Comparison of ENCODE assay signal across 21 mouse cellular contexts in the genomic region with DNA sequence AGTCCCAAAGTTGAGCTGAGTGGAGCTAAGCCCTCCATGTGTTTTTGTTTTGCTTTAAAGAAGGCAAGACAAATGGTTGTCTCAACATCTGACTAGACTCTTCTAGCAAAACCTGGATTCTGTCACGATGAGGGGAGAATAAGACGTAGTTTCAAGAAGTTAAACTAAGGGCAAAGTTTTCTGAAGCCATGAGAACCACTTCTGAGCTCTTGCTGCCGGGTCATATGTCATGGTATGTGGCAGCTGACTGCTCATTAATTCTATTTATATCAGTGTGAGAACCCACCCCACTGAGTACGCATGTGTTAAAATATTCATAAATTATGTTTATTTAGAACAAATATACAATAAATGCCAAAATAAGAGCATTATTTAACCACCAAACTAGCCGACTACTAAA. TPM values are rescaled to one million over a fixed set of nuclear protein-coding genes. Genes with fewer than 3 reads are reported as not detected.
DNase-seq lines count a peak whose midpoint lies in the region; ATAC-seq and TF ChIP-seq lines count a peak whose summit lies in the region.
"Had no signal": no experiment of that assay in that cellular context is flagged by ENCODE, and none has a peak within 500 bp of the region (broad histone marks: within the 10 kb centered on the region; RNA-seq: fewer than 3 reads in every experiment).

No protein-coding gene starts in this region.

- no peaks in the 10 kb centered on the region for H3K27me3 ChIP-seq in hindbrain, embryonic 10.5 days (ENCODE audit: insufficient read depth, poor library complexity, severe bottlenecking)
- H3K27me3 ChIP-seq in hindbrain, embryonic 16.5 days (replicated peaks; ENCODE audit: control insufficient read depth, insufficient read depth, low read length) = no peaks in the 10 kb centered on the region
- H3K27me3 ChIP-seq in kidney, postnatal 0 days (ENCODE audit: insufficient read depth, low read length) = no peaks in the 10 kb centered on the region
- H3K27me3 ChIP-seq in neural tube, embryonic 11.5 days (ENCODE audit: control insufficient read depth, insufficient read depth, low read length) = no peaks in the 10 kb centered on the region
- H3K27me3 ChIP-seq: embryonic facial prominence, embryonic 13.5 days; forebrain, embryonic 13.5 days; hindbrain, embryonic 13.5 days; liver, embryonic 13.5 days; neural tube, embryonic 15.5 days had no signal

- 52% methylated on average over 5 of the region's 5 CpGs for WGBS in hindbrain, embryonic 10.5 days
- 41% methylated on average over 5 of the region's 5 CpGs for WGBS in hindbrain, embryonic 16.5 days
- 34% methylated on average over 5 of the region's 5 CpGs for WGBS in kidney, postnatal 0 days
- 31% methylated on average over 5 of the region's 5 CpGs for WGBS in neural tube, embryonic 11.5 days

- no peak overlapping the region for H3K4me3 ChIP-seq in hindbrain, embryonic 10.5 days
- H3K4me3 ChIP-seq in hindbrain, embryonic 16.5 days (ENCODE audit: low read length) = no peak overlapping the region
- H3K4me3 ChIP-seq in kidney, postnatal 0 days (replicated peaks; ENCODE audit: low read depth, low read length) = no peak overlapping the region
- no peak overlapping the region for H3K4me3 ChIP-seq in neural tube, embryonic 11.5 days (ENCODE audit: low read depth, low read length)
- H3K4me3 ChIP-seq: forebrain, embryonic 13.5 days; liver, embryonic 13.5 days; myocyte had no signal

- H3K9ac ChIP-seq in hindbrain, embryonic 16.5 days (ENCODE audit: low read depth, low read length) = no peak overlapping the region
- H3K9ac ChIP-seq in kidney, postnatal 0 days (ENCODE audit: low read depth, low read length) = no peak overlapping the region
- no peak overlapping the region for H3K9ac ChIP-seq in neural tube, embryonic 11.5 days (ENCODE audit: low read length)
- H3K9ac ChIP-seq: embryonic facial prominence, embryonic 13.5 days; forebrain, embryonic 13.5 days; hindbrain, embryonic 13.5 days; limb, embryonic 13.5 days; liver, embryonic 13.5 days; neural tube, embryonic 15.5 days had no signal

- no peak for ATAC-seq in hindbrain, embryonic 16.5 days
- no peak for ATAC-seq in kidney, postnatal 0 days (replicated peaks; ENCODE audit: low FRiP score, low read depth)
- ATAC-seq in neural tube, embryonic 11.5 days (ENCODE audit: insufficient read depth, low FRiP score, low TSS enrichment) = no peak
- ATAC-seq: CD4-positive, CD25-positive, alpha-beta regulatory T cell, adult 4 months had no signal

- H3K4me1 ChIP-seq in hindbrain, embryonic 10.5 days (replicated peaks) = peaks cover 27% of the 10 kb centered on the region
- peaks cover 8% of the 10 kb centered on the region for H3K4me1 ChIP-seq in hindbrain, embryonic 16.5 days (ENCODE audit: control insufficient read depth, insufficient read depth, low read depth, low read length)
- no peaks in the 10 kb centered on the region for H3K4me1 ChIP-seq in kidney, postnatal 0 days (replicated peaks; ENCODE audit: insufficient read depth, low read length)
- H3K4me1 ChIP-seq in neural tube, embryonic 11.5 days (ENCODE audit: control insufficient read depth, insufficient read depth, low read length) = peaks cover 13% of the 10 kb centered on the region
- H3K4me1 ChIP-seq: liver, embryonic 13.5 days had no signal

- DNase-seq in hindbrain, embryonic 10.5 days (ENCODE audit: low spot score) = no peak
- DNase-seq in kidney, postnatal 0 days (ENCODE audit: low spot score) = peak; percentile 68
- no peak for DNase-seq in kidney, adult 8-10 months
- peak; percentile 17 for DNase-seq in neural tube, embryonic 11.5 days (ENCODE audit: low spot score)
- DNase-seq in neural tube, embryonic 10.5 days (ENCODE audit: extremely low spot score, low spot score) = no peak
- no peak for DNase-seq in layer of hippocampus, adult 18-20 months (ENCODE audit: low spot score in 2 of 2)
- DNase-seq: adrenal gland, postnatal 14 days; cerebellum, adult 8-10 months; liver, embryonic 13.5 days; lung, adult 2 months; right cerebral cortex, adult 18-20 months had no signal

- H3K9me3 ChIP-seq in hindbrain, embryonic 10.5 days = no peaks in the 10 kb centered on the region
- no peaks in the 10 kb centered on the region for H3K9me3 ChIP-seq in hindbrain, embryonic 16.5 days (ENCODE audit: control insufficient read depth, low read length)
- no peaks in the 10 kb centered on the region for H3K9me3 ChIP-seq in kidney, postnatal 0 days (replicated peaks; ENCODE audit: low read length)
- H3K9me3 ChIP-seq in neural tube, embryonic 11.5 days (ENCODE audit: control insufficient read depth, low read length) = no peaks in the 10 kb centered on the region
- H3K9me3 ChIP-seq: embryonic facial prominence, embryonic 13.5 days; forebrain, embryonic 13.5 days; hindbrain, embryonic 13.5 days; limb, embryonic 13.5 days; liver, embryonic 13.5 days; midbrain, embryonic 10.5 days; neural tube, embryonic 15.5 days had no signal

- H3K36me3 ChIP-seq in hindbrain, embryonic 10.5 days = no peaks in the 10 kb centered on the region
- H3K36me3 ChIP-seq in hindbrain, embryonic 16.5 days (ENCODE audit: control insufficient read depth, insufficient read depth, low read length) = no peaks in the 10 kb centered on the region
- H3K36me3 ChIP-seq in kidney, postnatal 0 days (ENCODE audit: insufficient read depth, low read length) = no peaks in the 10 kb centered on the region
- H3K36me3 ChIP-seq in neural tube, embryonic 11.5 days (ENCODE audit: control insufficient read depth, insufficient read depth, low read length) = no peaks in the 10 kb centered on the region
- H3K36me3 ChIP-seq: embryonic facial prominence, embryonic 13.5 days; hindbrain, embryonic 13.5 days; limb, embryonic 13.5 days; liver, embryonic 13.5 days; midbrain, embryonic 10.5 days; neural tube, embryonic 15.5 days had no signal

- TF ChIP-seq CTCF in kidney, postnatal 0 days (IDR thresholded peaks at IDR 0.05; ENCODE audit: low read depth) = no peak

- H3K4me2 ChIP-seq in hindbrain, embryonic 16.5 days (ENCODE audit: low read length) = no peak overlapping the region
- H3K4me2 ChIP-seq in kidney, postnatal 0 days (ENCODE audit: low read length) = no peak overlapping the region
- no peak overlapping the region for H3K4me2 ChIP-seq in neural tube, embryonic 11.5 days (ENCODE audit: low read depth)
- H3K4me2 ChIP-seq: liver, embryonic 13.5 days had no signal

- H3K27ac ChIP-seq in hindbrain, embryonic 10.5 days = 0 out of 2 replicates have a peak overlapping the region, but pooled peaks have one; percentile 64
- no peak overlapping the region for H3K27ac ChIP-seq in hindbrain, embryonic 16.5 days (ENCODE audit: low read depth, low read length)
- peak overlapping the region; percentile 40; the same call in 1 of the 2 replicates for H3K27ac ChIP-seq in kidney, postnatal 0 days
- no peak overlapping the region for H3K27ac ChIP-seq in neural tube, embryonic 11.5 days (ENCODE audit: low read depth, low read length)
- H3K27ac ChIP-seq: embryonic facial prominence, embryonic 13.5 days; forebrain, embryonic 13.5 days; limb, embryonic 13.5 days; liver, embryonic 13.5 days; macrophage; midbrain, embryonic 10.5 days had no signal

RNA-seq across cellular contexts. Expression of a gene that starts 58.4 kb away (rescaled TPM):
- polyA plus RNA-seq in hindbrain, embryonic 10.5 days (2016; fragmentation: Nextera tagmentation; extraction: Ambion mirVana) = 11.8 and 14.3 TPM in 2 replicates
- polyA plus RNA-seq in hindbrain, embryonic 16.5 days (2015; fragmentation: Nextera tagmentation; extraction: Ambion mirVana) = 6.6 and 8.2 TPM in 2 replicates
- polyA plus RNA-seq in kidney, postnatal 0 days (2015; fragmentation: Nextera tagmentation; extraction: Ambion mirVana) = 9.3 and 9.5 TPM in 2 replicates
- 19.2 and 20.4 TPM in 2 replicates for polyA plus RNA-seq in neural tube, embryonic 11.5 days (2014; fragmentation: Nextera tagmentation; extraction: Ambion mirVana)
- total RNA-seq in layer of hippocampus, adult 18-20 months (2021) = 1 to 10 TPM; 7.0 to 7.8 TPM

Comparison
In these comparisons a context has a peak if more than half of its experiments do, and no peak if none do; other contexts are left out.
1. DNase-seq: peak in kidney, postnatal 0 days (single experiment) and neural tube, embryonic 11.5 days (single experiment); none in hindbrain, embryonic 10.5 days (single experiment), kidney, adult 8-10 months (0 of 2), neural tube, embryonic 10.5 days (single experiment) and layer of hippocampus, adult 18-20 months (0 of 2).
2. H3K27ac ChIP-seq: peak in hindbrain, embryonic 10.5 days (single experiment) and kidney, postnatal 0 days (single experiment); none in hindbrain, embryonic 16.5 days (single experiment) and neural tube, embryonic 11.5 days (single experiment).